In the genomic region with DNA sequence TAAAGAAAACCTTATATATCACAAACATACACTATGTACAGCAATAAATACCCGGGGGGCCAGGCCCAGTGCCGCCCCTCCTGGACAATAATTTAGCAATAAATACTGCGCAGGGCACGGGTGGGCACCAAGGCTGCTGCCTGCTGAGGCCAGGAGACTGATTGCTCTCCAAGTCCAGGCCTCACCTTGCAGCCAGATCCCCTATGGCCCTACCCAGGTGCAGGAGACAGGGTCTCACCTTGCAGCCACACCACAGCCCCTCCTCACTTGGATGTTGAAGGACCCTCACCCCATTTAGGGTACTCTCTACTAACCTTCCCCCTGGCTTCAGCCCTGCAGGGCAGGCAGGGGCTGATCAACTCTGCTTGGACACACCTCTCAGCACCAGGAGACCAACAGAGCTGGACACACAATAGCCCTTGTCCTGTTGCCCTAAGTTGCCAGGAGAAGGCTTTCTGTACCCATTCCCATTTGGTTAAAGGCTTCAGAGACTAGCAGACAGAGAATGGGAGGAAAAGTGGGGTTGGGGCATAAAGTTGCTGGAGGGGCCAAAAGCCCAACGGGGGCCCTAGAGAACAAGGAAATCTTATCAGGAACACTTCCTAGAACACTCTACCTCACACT, we compare ENCODE assay signal across 8 mouse cellular contexts. TPM values are rescaled to one million over a fixed set of nuclear protein-coding genes. Genes with fewer than 3 reads are reported as not detected.
DNase-seq lines count a peak whose midpoint lies in the region; ATAC-seq and TF ChIP-seq lines count a peak whose summit lies in the region.

A gene (minus strand): TSS at position 89 of the 624 bp plus-strand sequence.

- peaks cover 58% of the 10 kb centered on the region for H3K36me3 ChIP-seq in midbrain, embryonic 14.5 days (ENCODE audit: control insufficient read depth, insufficient read depth, low read length)

- peak; percentile 31; the same call in 1 of the 2 replicates for ATAC-seq in midbrain, embryonic 14.5 days (ENCODE audit: low FRiP score, low TSS enrichment)

- peak within 1 kb of the TSS; percentile 72 for H3K9ac ChIP-seq in midbrain, embryonic 14.5 days (replicated peaks; ENCODE audit: low read length)

- peaks cover 16% of the 10 kb centered on the region for H3K4me1 ChIP-seq in lung, adult 2 months (ENCODE audit: control insufficient read depth, insufficient read depth, low read length)
- H3K4me1 ChIP-seq in midbrain, embryonic 14.5 days (ENCODE audit: control insufficient read depth, insufficient read depth, low read length): peaks cover 14% of the 10 kb centered on the region

- peak within 1 kb of the TSS; percentile 86 for H3K27ac ChIP-seq in midbrain, embryonic 14.5 days (replicated peaks; ENCODE audit: low read depth, low read length)

- DNase-seq in lung, adult 2 months: no peak
- no peak for DNase-seq in lung, postnatal 36 days
- DNase-seq in adrenal gland, postnatal 4 days (ENCODE audit: low spot score in 2 of 2): no peak
- DNase-seq in gonadal fat pad, adult 2 months (ENCODE audit: low read depth): no peak
- no peak for DNase-seq in layer of hippocampus, postnatal 25 days (ENCODE audit: extremely low spot score in 1 of 2, low spot score in 1 of 2)
- no peak for DNase-seq in midbrain, embryonic 14.5 days
- no peak for DNase-seq in spleen, postnatal 36 days (ENCODE audit: low spot score in 2 of 2)
- DNase-seq in kidney, adult 8-10 months: no peak

- TF ChIP-seq POLR2A in lung, adult 2 months (IDR thresholded peaks at IDR 0.05; ENCODE audit: borderline replicate concordance, extremely low read depth, low read depth, low read length): no peak

- 8% methylated on average over 5 of the region's 5 CpGs for WGBS in lung, adult 2 months
- 25% methylated on average over 5 of the region's 5 CpGs for WGBS in midbrain, embryonic 14.5 days

- H3K4me2 ChIP-seq in midbrain, embryonic 14.5 days (ENCODE audit: low read length): peak within 1 kb of the TSS; percentile 98

- H3K27me3 ChIP-seq in midbrain, embryonic 14.5 days (ENCODE audit: control insufficient read depth, insufficient read depth, low read length): no peaks in the 10 kb centered on the region

- no peak for TF ChIP-seq CTCF in lung, adult 2 months (IDR thresholded peaks at IDR 0.05; ENCODE audit: insufficient read depth, low read length)

- H3K4me3 ChIP-seq in lung, adult 2 months (replicated peaks; ENCODE audit: extremely low read depth, low read depth, low read length): peak within 1 kb of the TSS; percentile 81
- peak within 1 kb of the TSS; percentile 94 for H3K4me3 ChIP-seq in midbrain, embryonic 14.5 days (replicated peaks; ENCODE audit: low read depth, low read length)

- no peaks in the 10 kb centered on the region for H3K9me3 ChIP-seq in midbrain, embryonic 14.5 days (ENCODE audit: control insufficient read depth, low read length)

RNA-seq across cellular contexts. Expression of the gene that starts here (rescaled TPM):
- 75.2 and 84.1 TPM in 2 replicates for polyA plus RNA-seq in lung, adult 2 months (2012; rRNA removed)
- 10 to 100 TPM; 49.0 to 58.1 TPM for total RNA-seq in adrenal gland, postnatal 4 days (2021)
- polyA plus RNA-seq in gonadal fat pad, adult 2 months (2012; rRNA removed): 57.9 and 61.4 TPM in 2 replicates
- 10 to 100 TPM; 36.1 to 42.4 TPM for total RNA-seq in layer of hippocampus, postnatal 25 days (2021)
- polyA plus RNA-seq in midbrain, embryonic 14.5 days (2014; fragmentation: Nextera tagmentation; extraction: Ambion mirVana): 38.4 and 39.5 TPM in 2 replicates
